Mouse (Mus musculus): ENCODE data around the gene Dyrk2.

- TF ChIP-seq CTCF (IDR thresholded peaks at IDR 0.05; ENCODE audit: low read depth, low read length) (no peak), GATA2 (IDR thresholded peaks at IDR 0.05; ENCODE audit: borderline replicate concordance, low read depth, low read length) (no peak), GATA1 (IDR thresholded peaks at IDR 0.05; ENCODE audit: borderline replicate concordance, low read length) (no peak), TAL1 (conservative IDR thresholded peaks at IDR 0.05; ENCODE audit: low read depth, low read length) (no peak)
These were observed 21.5 kb downstream of the Dyrk2 start for GRCm38 (mm10) chr10:118848501-118848900.

Data from G1E (cell line).